Mouse (Mus musculus) kidney, adult 2 months (tissue): ENCODE results near the gene Srebf2. TPM values are rescaled to one million over a fixed set of nuclear protein-coding genes. Genes with fewer than 3 reads are reported as not detected.

Experiments used
- DNase-seq: peaks from one replicate; pipeline ENCODE4 v3.0.0; 2021
- H3K27ac ChIP-seq: fragments of 200-500 bp; 2 replicates; pipeline ENCODE4 v1.5.1; 2012; ENCODE audit warnings: low read depth, low read length, control low read depth, inconsistent platforms; ENCODE audit not compliant: insufficient read depth
- H3K27me3 ChIP-seq: fragments of 200-500 bp; replicated peaks from 2 replicates; pipeline ENCODE4 v1.6.1; 2012; ENCODE audit warnings: mild to moderate bottlenecking, moderate library complexity, low read length, inconsistent platforms; ENCODE audit not compliant: control insufficient read depth, insufficient read depth
- H3K36me3 ChIP-seq: fragments of 200-500 bp; 2 replicates; pipeline ENCODE4 v1.6.1; 2012; ENCODE audit warnings: mild to moderate bottlenecking, moderate library complexity, low read length, inconsistent platforms; ENCODE audit not compliant: control insufficient read depth, insufficient read depth
- H3K4me1 ChIP-seq: fragments of 200-500 bp; 2 replicates; pipeline ENCODE4 v1.6.1; 2011; ENCODE audit warnings: low read length; ENCODE audit not compliant: control insufficient read depth, insufficient read depth
- H3K4me3 ChIP-seq: fragments of 200-500 bp; 2 replicates; pipeline ENCODE4 v1.5.1; 2011; ENCODE audit warnings: mild to moderate bottlenecking, low read depth, low read length, control low read depth; ENCODE audit not compliant: insufficient read depth
- CTCF ChIP-seq: fragments of 200-500 bp; conservative IDR thresholded peaks from 2 replicates; pipeline ENCODE4 v1.5.1; 2011; ENCODE audit warnings: low read depth, mild to moderate bottlenecking, control low read depth, low read length, moderate library complexity, mixed read lengths; ENCODE audit not compliant: insufficient read depth, insufficient read length
- POLR2A ChIP-seq: fragments of 200-500 bp; IDR thresholded peaks from one replicate; pipeline ENCODE4 v1.6.1; 2011; ENCODE audit warnings: low read depth, low read length, control low read depth
- WGBS: fragments of 180-500 bp; shearing (Covaris S2); methylation state at CpG from one replicate; pipeline ENCODE4 v1.1.7; 2018; 5-methylcytosine and 5-hydroxymethylcytosine counted together
- polyA plus RNA-seq: library from polyadenylated mRNA; depleted of rRNA; stranded (reverse); fragments of >200 nt; gene quantifications from 2 replicates; pipeline ENCODE4 v1.2.3, GENCODE M21; 2012

The Srebf2 gene
- polyA plus RNA-seq, 1 experiment, result 102 TPM

DNA sequence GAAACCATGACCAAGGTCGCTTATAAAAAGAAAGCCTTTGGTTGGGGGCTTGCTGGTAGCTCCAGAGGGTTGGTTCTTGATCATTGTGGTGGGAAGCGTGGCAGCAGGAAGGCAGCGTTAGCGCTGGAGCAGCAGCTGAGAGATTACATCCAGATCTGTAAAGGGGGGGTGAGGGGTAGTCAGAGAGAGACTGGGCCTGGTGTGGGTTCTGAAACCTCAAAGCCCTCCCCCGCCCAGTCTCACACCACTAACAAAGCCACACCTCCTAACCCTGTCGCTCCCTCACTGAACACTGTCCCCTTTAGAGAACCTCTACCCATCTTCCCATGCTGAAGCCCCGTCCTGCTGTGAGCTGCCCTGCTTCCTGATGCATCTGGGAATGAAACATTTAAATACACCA lies 16.4 kb upstream of the Srebf2 start:
- TF ChIP-seq POLR2A (no peak), CTCF (no peak)
- no peak overlapping the region for H3K27ac ChIP-seq
- 85% methylated on average over 7 of the region's 7 CpGs for WGBS
- no peak for DNase-seq
- H3K4me1 ChIP-seq, result peaks cover 4% of the 10 kb centered on the region; the same call in 1 of the 2 replicates
- no peaks in the 10 kb centered on the region for H3K36me3 ChIP-seq
- H3K27me3 ChIP-seq, result no peaks in the 10 kb centered on the region
- H3K4me3 ChIP-seq, result no peak overlapping the region

DNA sequence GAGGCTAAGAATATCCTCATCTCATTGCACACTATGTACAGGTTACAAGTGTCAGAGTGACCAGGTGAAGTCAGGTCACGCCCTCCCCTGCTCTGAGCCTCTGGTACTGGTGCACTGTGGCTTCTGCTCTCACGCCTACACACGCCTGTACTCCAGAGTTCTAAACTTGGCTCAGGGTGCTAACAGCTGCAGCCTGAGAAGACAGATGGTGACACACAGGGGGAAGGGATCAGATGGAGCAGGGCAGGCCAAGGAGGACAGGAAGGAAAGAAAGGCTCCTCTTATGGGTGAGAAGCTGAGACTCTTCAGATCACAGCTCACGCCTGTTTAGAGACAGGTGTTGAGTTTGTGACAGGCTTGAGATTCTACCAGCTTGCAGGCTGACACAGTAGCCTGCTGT lies 11.6 kb upstream of the Srebf2 start:
- Histone ChIP-seq H3K36me3 (no peaks in the 10 kb centered on the region), H3K4me1 (no peaks in the 10 kb centered on the region), H3K27me3 (no peaks in the 10 kb centered on the region), H3K27ac (no peak overlapping the region), H3K4me3 (no peak overlapping the region)
- WGBS, result 91% methylated on average over 4 of the region's 4 CpGs
- DNase-seq, result no peak
- TF ChIP-seq POLR2A (no peak), CTCF (no peak)

DNA sequence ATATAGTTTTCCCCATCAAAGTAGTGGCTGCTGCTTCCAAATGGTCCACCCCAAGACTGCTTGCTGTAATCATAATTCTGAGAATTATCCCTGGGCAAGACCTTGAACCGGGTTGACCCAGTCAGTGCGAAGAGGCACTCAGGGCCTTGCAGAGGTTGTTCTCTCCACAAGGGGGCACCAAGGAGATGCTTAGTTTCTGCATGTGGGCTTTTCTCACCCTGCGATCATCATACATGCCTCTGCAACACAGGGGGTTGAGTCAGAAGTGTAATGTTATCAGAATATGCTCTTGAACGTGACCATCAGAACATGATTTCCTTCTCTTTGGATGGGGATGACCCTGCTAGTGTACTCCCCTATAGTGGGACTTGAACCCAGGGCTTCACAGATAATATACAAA lies 8.4 kb upstream of the Srebf2 start:
- no peak overlapping the region for H3K4me3 ChIP-seq
- no peaks in the 10 kb centered on the region for H3K4me1 ChIP-seq
- TF ChIP-seq POLR2A (no peak), CTCF (peak; percentile 79)
- no peaks in the 10 kb centered on the region for H3K27me3 ChIP-seq
- H3K36me3 ChIP-seq, result no peaks in the 10 kb centered on the region
- peak; percentile 75 for DNase-seq
- H3K27ac ChIP-seq, result no peak overlapping the region
- whole genome bisulfite sequencing, result 39% methylated on average over 4 of the region's 4 CpGs

DNA sequence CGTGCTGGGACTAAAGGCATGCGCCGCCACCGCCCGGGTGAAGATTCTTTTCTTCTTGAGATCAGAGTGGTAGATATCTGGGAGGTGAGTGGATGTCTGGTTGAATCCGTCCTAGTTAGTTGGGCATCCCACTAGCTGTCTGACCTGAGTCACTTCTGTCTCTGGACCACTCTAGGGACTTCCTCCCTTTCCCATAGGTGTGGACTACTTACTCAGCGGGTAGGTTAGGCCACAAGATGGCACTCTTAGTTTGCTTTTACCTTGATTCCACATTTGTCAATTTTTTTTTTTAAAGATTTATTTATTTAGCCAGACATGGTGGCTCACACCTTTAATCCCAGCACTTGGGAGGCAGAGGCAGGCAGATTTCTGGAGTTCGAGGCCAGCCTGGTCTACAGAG lies 7.8 kb upstream of the Srebf2 start:
- Histone ChIP-seq H3K27me3 (no peaks in the 10 kb centered on the region), H3K36me3 (no peaks in the 10 kb centered on the region), H3K4me3 (no peak overlapping the region), H3K27ac (no peak overlapping the region), H3K4me1 (no peaks in the 10 kb centered on the region)
- 92% methylated on average over 8 of the region's 8 CpGs for WGBS
- peak; percentile 53 for DNase-seq
- TF ChIP-seq CTCF (peak; percentile 40), POLR2A (no peak)

DNA sequence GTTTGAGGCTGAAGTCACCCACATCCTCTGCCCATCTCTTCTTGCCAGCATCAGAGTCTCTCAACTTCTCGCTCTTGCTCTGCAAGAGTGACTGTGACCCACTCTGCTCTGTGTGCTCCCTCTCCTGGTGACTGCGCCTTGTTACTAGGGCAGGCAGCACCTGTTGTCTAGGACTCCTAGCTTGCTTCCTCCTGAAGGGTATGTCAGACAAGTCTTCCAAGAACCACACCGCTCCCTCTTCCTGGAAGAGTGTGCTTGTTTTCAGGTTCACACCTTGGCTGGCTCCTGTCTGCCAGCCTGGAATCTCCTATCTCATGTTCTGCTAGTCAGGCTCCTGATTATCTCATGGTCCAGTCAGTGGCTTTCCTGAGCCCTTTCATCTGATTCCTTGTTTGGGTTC lies 6.6 kb upstream of the Srebf2 start:
- peaks cover under 1% of the 10 kb centered on the region; the same call in 1 of the 2 replicates for H3K4me1 ChIP-seq
- no peaks in the 10 kb centered on the region for H3K36me3 ChIP-seq
- no peaks in the 10 kb centered on the region for H3K27me3 ChIP-seq
- TF ChIP-seq CTCF (0 out of 2 replicates have a peak, but pooled peaks have one; percentile 16), POLR2A (no peak)
- WGBS, result 91% methylated on average over 3 of the region's 3 CpGs
- no peak for DNase-seq
- H3K27ac ChIP-seq, result no peak overlapping the region
- H3K4me3 ChIP-seq, result no peak overlapping the region

DNA sequence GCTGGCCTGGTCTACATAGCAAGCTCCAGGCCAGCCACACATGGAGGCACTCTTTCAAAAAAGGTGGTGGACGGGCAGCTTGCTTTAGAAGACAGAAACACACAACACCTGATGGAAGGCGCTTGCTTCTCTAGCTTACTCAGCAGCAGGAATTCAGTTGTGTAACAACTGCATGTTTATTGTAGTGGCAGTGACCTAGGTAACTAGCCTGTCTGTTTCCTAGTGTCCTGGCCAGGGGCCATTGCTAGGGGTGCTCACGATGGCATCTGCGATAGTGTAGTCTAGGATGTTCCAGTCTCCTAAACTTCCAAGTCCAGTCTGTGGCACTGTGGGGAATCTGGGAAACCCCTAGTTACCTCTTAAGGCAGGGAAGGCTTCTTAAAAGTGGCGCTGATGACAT lies 2.8 kb upstream of the Srebf2 start:
- TF ChIP-seq CTCF (no peak), POLR2A (no peak)
- H3K36me3 ChIP-seq, result no peaks in the 10 kb centered on the region
- peak; percentile 25 for DNase-seq
- peaks cover 15% of the 10 kb centered on the region; the same call in 1 of the 2 replicates for H3K4me1 ChIP-seq
- no peak overlapping the region for H3K27ac ChIP-seq
- 76% methylated on average over 5 of the region's 5 CpGs for WGBS
- H3K4me3 ChIP-seq, result no peak overlapping the region
- H3K27me3 ChIP-seq, result no peaks in the 10 kb centered on the region

DNA sequence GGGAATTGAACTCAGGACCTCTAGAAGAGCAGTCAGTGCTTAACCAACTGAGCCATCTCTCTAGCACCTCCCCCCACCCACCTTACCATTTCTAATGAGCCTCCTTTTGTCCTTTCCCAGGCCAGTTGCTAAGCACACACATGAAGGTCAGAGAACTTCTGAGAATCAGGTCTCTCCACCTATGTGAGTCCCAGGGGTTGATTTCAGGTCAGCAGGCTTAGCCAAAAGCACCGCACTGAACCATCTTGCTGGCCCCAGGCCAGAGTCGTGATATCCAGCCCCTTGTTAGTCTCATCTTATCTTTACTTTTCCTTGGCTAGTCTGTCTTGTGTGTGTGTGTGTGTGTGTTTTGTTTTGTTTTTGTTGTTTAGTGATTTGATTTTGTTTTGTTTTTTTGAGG lies 1.6 kb upstream of the Srebf2 start:
- Histone ChIP-seq H3K27me3 (no peaks in the 10 kb centered on the region), H3K27ac (no peak overlapping the region; the same call in 1 of the 2 replicates), H3K4me3 (no peak overlapping the region), H3K36me3 (no peaks in the 10 kb centered on the region), H3K4me1 (peaks cover 19% of the 10 kb centered on the region; the same call in 1 of the 2 replicates)
- no peak for DNase-seq
- 42% methylated on average over 2 of the region's 2 CpGs for WGBS
- TF ChIP-seq POLR2A (no peak), CTCF (no peak)
